Mouse (Mus musculus) bone marrow macrophage, adult 2 months (primary cell): Measurements from ENCODE around the gene Hoxc8.

ENCODE experiments used
- CTCF ChIP-seq: IDR thresholded peaks from 2 replicates; pipeline ENCODE4 v1.5.1; 2012; ENCODE audit warnings: low read depth, mild to moderate bottlenecking, low read length, moderate library complexity
- POLR2A ChIP-seq: IDR thresholded peaks from 2 replicates; pipeline ENCODE4 v1.6.1; 2012; ENCODE audit warnings: mild to moderate bottlenecking, low read depth, low read length, borderline replicate concordance

DNA sequence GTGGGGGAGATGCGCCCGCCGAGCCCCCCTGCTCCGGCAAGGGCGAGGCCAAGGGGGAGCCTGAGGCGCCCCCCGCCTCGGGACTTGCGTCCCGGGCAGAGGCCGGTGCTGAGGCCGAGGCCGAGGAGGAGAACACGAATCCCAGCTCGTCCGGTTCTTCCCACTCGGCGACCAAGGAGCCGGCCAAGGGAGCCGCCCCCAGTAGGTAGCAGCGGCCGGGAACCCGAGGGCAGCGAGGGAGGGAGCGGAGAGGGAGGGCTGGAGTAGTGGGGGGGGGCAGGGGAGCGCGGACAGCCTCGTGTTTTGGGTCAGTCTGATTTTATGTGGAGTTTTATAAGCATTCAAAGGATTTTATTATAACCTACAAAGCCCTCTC is 35.4 kb upstream of the Hoxc8 start:
- TF ChIP-seq CTCF (no peak), POLR2A (no peak)
